Mouse (Mus musculus): ENCODE measurements at regions not wholly inside any gene's neighbourhood (a gene's known extent, or its start where the extent isn't known, plus 50 kb on each side); places are given as distances from the start of the nearest gene placed in this dataset.

DNA sequence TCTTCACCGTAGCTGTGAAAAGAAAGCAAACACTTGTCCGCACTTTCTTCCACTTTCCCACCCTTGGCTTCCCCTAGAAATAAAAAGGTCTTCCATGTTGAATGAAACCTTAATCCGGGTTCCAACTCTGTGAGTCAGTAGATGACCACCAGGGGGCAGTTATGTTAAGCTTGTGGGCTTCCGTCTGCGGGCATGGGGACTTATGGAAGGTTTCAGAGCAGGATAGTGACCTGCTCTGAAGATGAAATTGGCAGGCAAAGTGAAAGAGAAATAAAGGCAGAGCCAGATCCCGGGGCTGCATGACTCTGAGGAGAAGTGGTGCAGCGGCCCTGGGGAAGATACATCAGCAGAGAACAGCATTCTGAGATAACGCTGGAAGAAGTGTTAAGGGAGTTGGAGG lies 139.1 kb downstream of the Ndfip2 start:
- DNase-seq = peak; percentile 79

DNA sequence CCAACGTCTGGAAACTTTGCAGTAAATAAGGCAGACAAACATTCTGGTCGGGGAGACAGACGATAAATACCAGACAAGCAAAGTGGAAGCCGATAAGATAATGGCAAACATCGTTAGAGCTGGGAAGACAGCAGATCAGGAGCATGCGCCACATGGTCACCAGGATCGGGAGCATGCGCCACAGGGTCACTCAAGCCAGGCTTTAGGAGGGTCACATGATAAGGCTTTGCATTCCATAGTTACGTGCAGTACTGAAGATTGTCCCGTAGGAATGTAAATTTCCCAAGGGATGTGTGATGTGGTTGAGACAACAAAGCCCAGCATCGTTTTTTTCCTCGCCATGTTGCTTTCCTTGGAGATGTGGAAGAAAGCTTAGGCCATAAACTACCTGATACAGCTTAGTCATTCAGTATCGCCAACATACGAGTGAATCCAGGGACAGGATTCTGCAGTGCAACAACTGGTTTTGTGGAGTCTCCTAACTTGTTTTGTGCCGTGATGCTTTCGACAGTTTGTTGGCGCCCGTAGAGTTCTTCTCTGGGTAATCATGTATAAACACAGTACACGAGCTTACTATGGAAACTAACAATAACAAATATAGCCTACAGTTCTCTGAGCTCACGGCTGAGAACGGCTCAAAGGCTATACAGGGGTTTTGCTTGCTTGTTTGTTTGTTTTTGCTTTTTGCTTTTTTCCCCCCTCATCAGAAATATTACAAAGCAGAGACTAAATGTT lies 133.9 kb downstream of the Ndfip2 start:
- DNase-seq = no peak

DNA sequence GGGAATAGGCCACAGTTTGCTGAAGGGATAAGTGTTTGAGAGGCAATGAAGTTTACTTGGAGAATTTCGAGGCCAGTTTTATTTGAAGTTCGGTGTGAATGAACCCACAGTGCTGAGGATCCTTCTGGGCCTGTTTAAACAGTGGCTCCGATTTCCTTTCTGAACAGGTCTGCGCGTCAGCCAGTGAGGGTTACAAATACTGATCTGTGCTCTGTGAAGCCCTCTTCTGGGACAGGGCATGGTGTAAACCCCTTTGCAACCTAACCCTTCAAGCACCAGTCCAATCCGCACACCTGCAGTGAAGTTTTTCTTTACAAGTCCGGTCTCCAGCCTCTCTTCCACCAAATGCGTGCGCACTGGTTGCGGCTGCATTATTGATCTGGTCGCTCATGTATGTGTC lies 133.1 kb downstream of the Ndfip2 start:
- DNase-seq = no peak

DNA sequence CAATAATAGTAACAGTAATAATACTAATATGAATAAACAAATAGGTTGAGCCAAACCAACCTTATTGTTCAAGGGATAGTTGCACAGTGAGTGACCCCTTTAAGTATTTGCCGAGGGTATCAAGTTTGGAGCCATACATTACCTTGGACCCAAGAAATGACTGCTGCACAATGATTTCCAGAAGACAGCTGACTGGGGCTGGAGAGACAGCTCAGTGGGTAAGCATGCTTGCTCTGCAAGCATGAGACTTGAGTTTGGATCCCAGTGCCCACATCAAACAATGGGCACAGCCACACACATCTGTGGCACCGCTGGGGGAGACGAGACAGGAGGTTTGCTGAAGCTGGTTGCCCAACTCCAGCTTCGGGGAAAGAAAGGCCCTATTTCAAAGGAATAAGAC lies 126.7 kb downstream of the Ndfip2 start:
- no peak for DNase-seq

DNA sequence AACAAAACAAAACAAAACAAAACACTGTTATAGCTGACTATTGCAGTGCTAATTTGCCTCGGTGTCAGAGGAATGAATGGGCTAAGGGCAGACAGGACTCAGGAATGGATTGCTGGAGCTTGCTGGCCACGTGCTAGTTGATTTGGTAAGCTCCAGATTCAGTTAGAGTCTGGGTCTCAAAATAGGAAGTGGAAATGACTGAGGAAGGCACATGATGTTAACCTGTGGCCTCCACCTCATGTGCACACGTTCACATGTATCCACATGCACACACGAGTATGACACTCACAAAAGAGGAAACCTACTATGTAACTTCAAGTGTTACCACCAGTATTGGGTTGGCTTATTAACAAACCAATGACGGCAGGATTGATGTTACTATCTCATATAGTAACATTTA lies 125.0 kb downstream of the Ndfip2 start:
- no peak for DNase-seq

DNA sequence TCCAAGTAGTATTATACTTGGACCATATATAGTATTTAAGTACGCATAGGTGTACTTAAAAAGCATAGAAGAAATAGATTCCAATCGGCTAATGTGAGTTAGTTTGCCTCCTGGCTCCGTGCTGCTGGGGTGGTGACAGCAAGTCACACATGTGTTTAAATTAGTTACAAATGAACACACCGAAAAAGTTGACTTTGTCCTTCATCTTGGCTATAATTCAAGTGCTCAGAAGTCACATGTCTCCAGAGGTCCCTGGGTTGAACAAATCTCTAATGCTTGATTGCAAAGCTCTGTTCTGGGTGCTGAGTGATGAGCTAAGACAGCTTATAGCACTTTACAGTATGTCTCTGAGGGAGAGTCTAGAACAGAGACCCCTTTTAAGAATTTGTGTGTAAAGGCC lies 121.7 kb downstream of the Ndfip2 start:
- DNase-seq = no peak

DNA sequence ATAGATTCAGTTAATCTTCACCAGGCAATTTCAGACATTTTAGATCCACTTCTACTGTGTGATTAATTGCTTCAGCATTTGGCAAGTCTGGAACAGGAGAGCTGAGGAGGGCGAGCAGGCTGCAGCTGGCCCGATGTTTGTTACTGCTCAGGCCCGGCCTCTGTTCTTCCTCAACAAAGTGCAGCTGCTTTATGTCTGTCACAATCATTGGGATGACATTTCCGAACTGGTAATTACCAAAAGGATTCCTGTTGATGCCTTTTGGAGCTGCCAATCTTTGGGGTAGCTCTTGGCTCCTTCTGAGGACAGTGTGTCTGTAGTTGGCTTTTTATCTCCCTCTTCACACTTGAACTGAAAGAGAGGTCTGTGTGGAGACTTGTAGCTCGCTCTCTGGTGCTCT lies 119.4 kb downstream of the Ndfip2 start:
- no peak for DNase-seq

DNA sequence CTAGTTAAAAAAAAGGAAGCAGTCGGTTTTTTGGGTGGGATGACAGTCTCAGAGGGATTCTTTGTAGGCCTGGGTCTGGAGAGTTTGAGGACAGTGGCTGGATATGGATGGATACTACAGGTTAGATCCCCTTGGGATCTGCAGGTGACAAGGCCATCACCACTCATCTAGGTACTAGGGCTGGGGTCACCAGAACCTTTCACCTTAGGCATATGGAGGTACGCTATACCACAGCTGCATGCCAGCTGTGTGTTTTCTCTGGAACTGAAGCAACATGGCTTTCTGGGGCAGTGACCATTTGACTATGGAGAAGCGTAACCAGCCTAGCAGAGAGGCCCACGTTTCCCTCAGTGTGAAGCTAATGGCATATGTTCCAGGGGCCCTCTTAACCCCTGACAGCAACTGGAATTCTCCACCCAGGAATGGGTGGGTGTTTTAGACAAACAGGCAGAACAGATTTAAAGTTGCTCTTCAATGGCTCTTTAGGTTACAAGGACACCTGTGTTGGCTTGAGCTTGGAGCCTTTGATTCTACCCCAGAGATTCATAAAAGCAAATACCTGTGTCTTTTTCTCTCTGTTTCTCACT lies 118.8 kb downstream of the Ndfip2 start:
- DNase-seq = no peak

DNA sequence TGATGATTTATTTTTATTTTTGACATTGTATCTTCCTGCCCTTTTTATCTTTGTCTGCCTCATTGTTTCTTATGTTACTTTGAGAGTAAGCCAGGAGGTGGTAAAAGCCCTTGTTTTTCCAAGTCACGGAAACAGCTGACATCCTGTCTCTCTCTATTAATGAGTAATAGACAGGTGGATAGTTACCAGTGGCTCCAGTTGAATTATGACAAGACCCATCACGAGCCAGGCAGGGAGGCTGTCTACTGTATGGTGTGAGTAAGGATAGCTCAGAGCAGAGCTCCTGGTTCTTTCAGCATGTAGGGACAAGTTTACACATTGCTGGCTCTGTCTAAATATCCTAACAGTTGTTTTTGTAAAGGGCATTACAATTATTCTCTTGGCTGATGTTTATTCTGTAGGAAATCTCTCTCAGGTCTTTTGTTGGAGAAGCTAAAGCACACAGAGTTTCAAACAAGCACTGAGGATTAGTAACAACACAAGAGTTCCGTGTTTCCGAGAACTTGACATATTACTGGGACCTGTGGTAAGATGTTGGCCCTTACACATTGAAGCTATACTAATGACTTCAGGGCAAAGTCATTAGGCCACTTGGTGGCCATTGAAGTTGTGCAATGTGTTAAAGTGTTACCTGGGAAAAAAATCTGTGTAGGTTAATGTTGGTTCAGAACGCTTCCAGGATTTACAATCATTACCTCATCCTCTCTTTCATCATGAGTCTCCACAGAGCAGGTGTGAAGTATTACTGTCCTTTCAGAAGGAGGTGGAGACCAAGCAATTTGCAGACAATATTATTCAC lies 111.5 kb downstream of the Ndfip2 start:
- DNase-seq = no peak

DNA sequence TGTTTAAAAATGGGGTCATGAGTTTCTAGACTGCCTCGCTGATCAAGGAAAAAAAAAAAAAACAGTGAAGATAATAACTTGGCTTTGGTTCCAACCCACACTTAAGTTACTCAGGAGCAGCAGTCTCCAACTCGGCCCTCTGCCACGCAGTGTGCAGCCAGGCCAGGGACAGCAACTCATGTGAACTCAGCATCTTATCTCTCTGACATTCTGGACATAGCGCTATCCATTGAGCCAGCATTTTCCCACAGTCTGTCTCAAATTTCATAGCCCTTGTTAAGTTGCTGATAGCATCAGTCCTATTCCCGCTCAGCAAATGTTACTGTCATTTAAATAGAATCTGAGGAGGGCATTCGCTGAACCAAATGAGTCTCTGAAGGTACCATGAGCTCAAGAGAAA lies 102.2 kb downstream of the Ndfip2 start:
- DNase-seq = no peak

DNA sequence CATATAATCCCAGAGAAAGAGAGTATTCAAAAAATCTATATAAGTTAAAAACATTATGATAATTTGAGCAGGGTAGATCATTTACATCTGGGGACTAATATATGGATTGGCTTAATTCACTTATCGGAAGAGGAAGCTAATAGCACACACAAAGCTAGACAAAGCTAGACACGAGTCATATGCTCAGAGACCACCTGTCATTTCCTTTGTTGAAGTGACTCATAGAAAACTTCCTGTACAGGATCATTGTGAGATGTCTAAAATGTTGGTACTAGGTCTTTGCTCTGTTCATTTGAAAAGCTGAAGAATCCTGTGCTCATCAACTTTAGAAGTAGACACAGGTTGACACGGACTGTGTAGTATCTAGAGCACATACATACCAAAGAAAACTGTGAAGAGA lies 101.5 kb downstream of the Ndfip2 start:
- DNase-seq = no peak

Measured in thymus, postnatal 14 days (tissue).